In the genomic region with DNA sequence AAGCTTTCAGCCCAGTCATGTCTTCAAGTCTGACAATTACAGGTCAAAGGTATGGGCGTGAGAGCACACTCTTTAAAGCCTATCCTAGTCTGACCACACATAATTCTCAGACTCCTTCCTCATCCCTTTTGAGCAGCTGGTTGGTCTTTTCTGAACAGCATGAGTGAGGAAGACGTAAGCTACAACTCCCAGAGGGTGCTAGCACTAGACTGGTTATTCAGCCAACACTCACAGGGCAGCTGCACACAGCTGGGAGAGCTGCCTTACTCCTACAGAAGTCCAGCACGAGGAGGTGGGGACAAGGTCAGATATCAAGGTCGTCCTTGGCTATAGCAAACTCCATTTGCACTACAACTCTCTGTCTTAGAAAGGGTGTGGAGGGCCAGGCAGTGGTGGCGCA, we compare ENCODE assay signal across 13 mouse cellular contexts. TPM values are rescaled to one million over a fixed set of nuclear protein-coding genes. Genes with fewer than 3 reads are reported as not detected.
A peak's percentile ranks its signal among the peaks of the same experiment; 100 is the strongest.
DNase-seq lines count a peak whose midpoint lies in the region; ATAC-seq and TF ChIP-seq lines count a peak whose summit lies in the region.
"Had no signal": no experiment of that assay in that cellular context is flagged by ENCODE, and none has a peak within 500 bp of the region (broad histone marks: within the 10 kb centered on the region; RNA-seq: fewer than 3 reads in every experiment).

No protein-coding gene starts in this region.

- no peak overlapping the region for H3K4me3 ChIP-seq in left cerebral cortex, adult 2 months
- no peak overlapping the region for H3K4me3 ChIP-seq in heart, embryonic 10.5 days
- no peak overlapping the region for H3K4me3 ChIP-seq in intestine, postnatal 0 days (ENCODE audit: low read depth, low read length)
- H3K4me3 ChIP-seq: erythroblast, embryonic 14.5 days; gastrocnemius, adult 2 months; limb, embryonic 10.5 days had no signal

- TF ChIP-seq CTCF in left cerebral cortex, adult 2 months (IDR thresholded peaks at IDR 0.05): no peak
- TF ChIP-seq CTCF in intestine, postnatal 0 days (IDR thresholded peaks at IDR 0.05; ENCODE audit: low read depth): no peak

- H3K27me3 ChIP-seq in heart, embryonic 10.5 days (ENCODE audit: insufficient read depth, poor library complexity, severe bottlenecking): no peaks in the 10 kb centered on the region
- H3K27me3 ChIP-seq in intestine, postnatal 0 days (replicated peaks; ENCODE audit: control insufficient read depth, insufficient read depth, low read length): no peaks in the 10 kb centered on the region

- H3K9me3 ChIP-seq in heart, embryonic 10.5 days: no peaks in the 10 kb centered on the region
- no peaks in the 10 kb centered on the region for H3K9me3 ChIP-seq in intestine, postnatal 0 days (ENCODE audit: control insufficient read depth)
- H3K9me3 ChIP-seq: limb, embryonic 10.5 days had no signal

- peaks cover 48% of the 10 kb centered on the region for H3K36me3 ChIP-seq in heart, embryonic 10.5 days
- peaks cover 22% of the 10 kb centered on the region for H3K36me3 ChIP-seq in intestine, postnatal 0 days (ENCODE audit: control insufficient read depth, insufficient read depth)

- ATAC-seq in intestine, postnatal 0 days: peak; percentile 61
- ATAC-seq: liver, postnatal 0 days had no signal

- WGBS in heart, embryonic 10.5 days: 75% methylated on average over 5 of the region's 5 CpGs
- WGBS in intestine, postnatal 0 days: 54% methylated on average over 5 of the region's 5 CpGs

- H3K27ac ChIP-seq in left cerebral cortex, adult 2 months: 0 out of 2 replicates have a peak overlapping the region, but pooled peaks have one; percentile 15
- H3K27ac ChIP-seq in heart, embryonic 10.5 days: 0 out of 2 replicates have a peak overlapping the region, but pooled peaks have one; percentile 29
- H3K27ac ChIP-seq in intestine, postnatal 0 days (ENCODE audit: low read depth, low read length): 0 out of 2 replicates have a peak overlapping the region, but pooled peaks have one; percentile 15
- H3K27ac ChIP-seq: gastrocnemius, adult 2 months; limb, embryonic 10.5 days had no signal

- no peak overlapping the region for H3K9ac ChIP-seq in intestine, postnatal 0 days (ENCODE audit: low read depth, low read length)
- H3K9ac ChIP-seq: liver, postnatal 0 days had no signal

- H3K4me2 ChIP-seq in intestine, postnatal 0 days (replicated peaks; ENCODE audit: low read depth): no peak overlapping the region

- H3K4me1 ChIP-seq in heart, embryonic 10.5 days: 0 out of 2 replicates have a peak, but pooled peaks cover 4% of the 10 kb centered on the region
- H3K4me1 ChIP-seq in intestine, postnatal 0 days (replicated peaks; ENCODE audit: control insufficient read depth, insufficient read depth, low read length): no peaks in the 10 kb centered on the region
- H3K4me1 ChIP-seq: limb, embryonic 10.5 days had no signal

- DNase-seq in left cerebral cortex, adult 2 months (ENCODE audit: extremely low spot score in 1 of 2, low spot score in 2 of 2): no peak
- DNase-seq in left cerebral cortex, postnatal 10 days (ENCODE audit: extremely low spot score in 1 of 2, low spot score in 2 of 2): no peak
- no peak for DNase-seq in heart, embryonic 10.5 days (ENCODE audit: low spot score)
- DNase-seq in testis, postnatal 14 days (ENCODE audit: low spot score): peak; percentile 68
- no peak for DNase-seq in urinary bladder, postnatal 25 days (ENCODE audit: low spot score)
- no peak for DNase-seq in spleen, adult 12 weeks (ENCODE audit: low spot score)
- DNase-seq: gastrocnemius, adult 2 months; liver, postnatal 0 days; thymus, postnatal 25 days had no signal

- intact Hi-C loops in left cerebral cortex, adult 2 months (cut with DNase I): no loop called here
- intact Hi-C loops in left cerebral cortex, postnatal 10 days (cut with DNase I): no loop called here

RNA-seq across cellular contexts. Expression of gene Ptpn23, which starts 7.4 kb away (rescaled TPM):
- total RNA-seq in left cerebral cortex, adult 2 months (2021): 10 to 100 TPM; 63.6 to 64.1 TPM
- total RNA-seq in left cerebral cortex, postnatal 10 days (2021): 10 to 100 TPM; 49.0 to 50.1 TPM
- polyA plus RNA-seq in heart, embryonic 10.5 days (2016; fragmentation: Nextera tagmentation; extraction: Ambion mirVana): 14.6 and 18.4 TPM in 2 replicates
- 10.0 and 10.8 TPM in 2 replicates for polyA plus RNA-seq in intestine, postnatal 0 days (2015; fragmentation: Nextera tagmentation; extraction: Ambion mirVana)

RNA-seq across cellular contexts. Expression of gene Ngp, which starts 18.9 kb away (rescaled TPM):
- under 1 TPM in 1 of 2 experiments, not detected in 1; 0.57 TPM for total RNA-seq in left cerebral cortex, adult 2 months (2021)
- not detected for total RNA-seq in left cerebral cortex, postnatal 10 days (2021)
- polyA plus RNA-seq in heart, embryonic 10.5 days (2016; fragmentation: Nextera tagmentation; extraction: Ambion mirVana): not detected in 2 replicates
- 1.9 and 2.1 TPM in 2 replicates for polyA plus RNA-seq in intestine, postnatal 0 days (2015; fragmentation: Nextera tagmentation; extraction: Ambion mirVana)
- total RNA-seq: gastrocnemius, adult 2 months had no signal
- polyA plus RNA-seq: limb, embryonic 10.5 days; small intestine, adult 2 months had no signal
